Mouse (Mus musculus) embryonic facial prominence, embryonic 14.5 days (tissue): ENCODE results near the gene Rapsn. TPM values are rescaled to one million over a fixed set of nuclear protein-coding genes. Genes with fewer than 3 reads are reported as not detected.

ENCODE experiments used
- ATAC-seq: fragments of 200-750 bp; cut with Nextera tagmentation; 2 replicates; pipeline ENCODE4 v1.8.0; 2017; ENCODE audit warnings: low read depth, moderate number of reproducible peaks, moderate TSS enrichment
- DNase-seq: peaks from one replicate; pipeline ENCODE4 v3.0.0-alpha.2; 2015; ENCODE audit warnings: low spot score
- H3K27ac ChIP-seq: fragments of 300-500 bp; sonication (generic); replicated peaks from 2 replicates; pipeline ENCODE4 v1.5.1; 2014; ENCODE audit warnings: low read depth, mild to moderate bottlenecking, low read length, moderate library complexity
- H3K27me3 ChIP-seq: fragments of 300-500 bp; sonication (generic); replicated peaks from 2 replicates; pipeline ENCODE4 v1.6.1; 2014; ENCODE audit warnings: low read length; ENCODE audit not compliant: control insufficient read depth, insufficient read depth
- H3K36me3 ChIP-seq: fragments of 300-500 bp; sonication (generic); 2 replicates; pipeline ENCODE4 v1.6.1; 2014; ENCODE audit warnings: low read length, mixed read lengths; ENCODE audit not compliant: control insufficient read depth, insufficient read depth
- H3K4me1 ChIP-seq: fragments of 300-500 bp; sonication (generic); 2 replicates; pipeline ENCODE4 v1.6.1; 2014; ENCODE audit warnings: antibody characterized with exemption, low read length; ENCODE audit not compliant: control insufficient read depth, insufficient read depth
- H3K4me2 ChIP-seq: fragments of 300-500 bp; sonication (generic); 2 replicates; pipeline ENCODE4 v1.6.1; 2014; ENCODE audit warnings: low read depth, mild to moderate bottlenecking, low read length, moderate library complexity, mixed read lengths
- H3K4me3 ChIP-seq: fragments of 300-500 bp; sonication (generic); 2 replicates; pipeline ENCODE4 v1.5.1; 2014; ENCODE audit warnings: low read depth, mild to moderate bottlenecking, low read length
- H3K9ac ChIP-seq: fragments of 300-500 bp; sonication (generic); 2 replicates; pipeline ENCODE4 v1.6.1; 2014; ENCODE audit warnings: low read depth, mild to moderate bottlenecking, low read length, moderate library complexity, mixed read lengths
- H3K9me3 ChIP-seq: fragments of 300-500 bp; sonication (generic); 2 replicates; pipeline ENCODE4 v1.6.1; 2016; ENCODE audit warnings: low read length; ENCODE audit not compliant: control insufficient read depth
- WGBS: fragments of 180-500 bp; shearing (Covaris S2); extraction: QIAGEN DNeasy Blood & Tissue Kit; methylation state at CpG from one replicate; pipeline ENCODE4 v1.1.7; 2014; 5-methylcytosine and 5-hydroxymethylcytosine counted together
- polyA plus RNA-seq: library from polyadenylated mRNA; unstranded; fragments of >200 nt; fragmentation: Nextera tagmentation; extraction: Ambion mirVana; gene quantifications from 2 replicates; pipeline ENCODE4 v1.2.1, GENCODE M21; 2014

Rapsn gene
- polyA plus RNA-seq, 1 experiment from 2014 or later = 40.5 TPM

GRCm38 (mm10) chr2:91088987-91089386, 53.6 kb downstream of the Rapsn start:
- WGBS = 76% methylated on average over 9 of the region's 9 CpGs
- Histone ChIP-seq H3K4me1 (no peaks in the 10 kb centered on the region), H3K4me3 (no peak overlapping the region), H3K4me2 (no peak overlapping the region), H3K27ac (no peak overlapping the region), H3K36me3 (no peaks in the 10 kb centered on the region), H3K27me3 (no peaks in the 10 kb centered on the region), H3K9ac (no peak overlapping the region), H3K9me3 (no peaks in the 10 kb centered on the region)
- ATAC-seq (no peak), DNase-seq (no peak)

DNA sequence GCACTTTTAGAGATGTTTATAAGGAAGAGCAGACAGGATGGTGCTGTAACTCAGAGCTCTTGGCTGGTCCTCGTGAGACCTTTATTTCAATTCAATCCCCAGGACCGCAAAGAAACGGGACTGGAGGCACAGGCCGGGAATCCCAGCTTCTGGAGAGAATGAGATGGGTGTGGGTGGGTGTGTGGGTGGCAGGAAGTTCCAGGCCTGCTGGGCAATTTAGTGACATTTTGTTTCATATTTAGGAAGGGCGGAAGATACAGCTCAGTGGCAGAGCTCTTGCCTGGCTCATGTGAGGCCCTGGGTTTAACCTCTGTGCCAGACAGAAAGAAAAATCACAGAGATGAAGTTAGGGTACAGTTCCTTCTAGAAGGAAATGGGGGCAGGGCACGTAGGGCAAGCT, 54.8 kb downstream of the Rapsn start:
- 62% methylated on average over 6 of the region's 6 CpGs for WGBS
- Histone ChIP-seq H3K4me3 (no peak overlapping the region), H3K9me3 (no peaks in the 10 kb centered on the region), H3K4me1 (no peaks in the 10 kb centered on the region), H3K27ac (no peak overlapping the region), H3K4me2 (no peak overlapping the region), H3K27me3 (no peaks in the 10 kb centered on the region), H3K36me3 (no peaks in the 10 kb centered on the region), H3K9ac (no peak overlapping the region)
- DNase-seq = no peak
- ATAC-seq = no peak

- DNase-seq (no peak), ATAC-seq (no peak)
- Histone ChIP-seq H3K9ac (no peak overlapping the region), H3K36me3 (no peaks in the 10 kb centered on the region), H3K4me3 (no peak overlapping the region), H3K27me3 (no peaks in the 10 kb centered on the region), H3K27ac (no peak overlapping the region), H3K4me1 (no peaks in the 10 kb centered on the region), H3K9me3 (no peaks in the 10 kb centered on the region), H3K4me2 (no peak overlapping the region)
- WGBS = 66% methylated on average over 6 of the region's 6 CpGs
These were observed 55.4 kb downstream of the Rapsn start for GRCm38 (mm10) chr2:91090827-91091226.

Other genes with a start within 250 kb of the Rapsn start
- gene Mtch2, start 188.5 kb upstream of the Rapsn start, polyA plus RNA-seq = 207 and 210 TPM in 2 replicates
- 19.9 and 22.8 TPM in 2 replicates for gene C1qtnf4, start 149.8 kb upstream of the Rapsn start, polyA plus RNA-seq
- gene Kbtbd4, start 130.9 kb upstream of the Rapsn start, polyA plus RNA-seq = 25.8 and 31.0 TPM in 2 replicates
- 203 and 206 TPM in 2 replicates for gene Ndufs3, start 130.8 kb upstream of the Rapsn start, polyA plus RNA-seq
- 48.5 and 53.8 TPM in 2 replicates for gene Celf1, start 95.2 kb upstream of the Rapsn start, polyA plus RNA-seq
- 309 and 320 TPM in 2 replicates for gene Psmc3, start 18.4 kb downstream of the Rapsn start, polyA plus RNA-seq
- gene Slc39a13, start 34.8 kb downstream of the Rapsn start, polyA plus RNA-seq = 62.1 and 64.8 TPM in 2 replicates
- 10.2 and 10.6 TPM in 2 replicates for gene Spi1, start 46.8 kb downstream of the Rapsn start, polyA plus RNA-seq
- gene Mybpc3, start 82.5 kb downstream of the Rapsn start, polyA plus RNA-seq = 0.30 and 0.79 TPM in 2 replicates
- 7.9 and 8.6 TPM in 2 replicates for gene Madd, start 148.2 kb downstream of the Rapsn start, polyA plus RNA-seq
- gene Nr1h3, start 167.2 kb downstream of the Rapsn start, polyA plus RNA-seq = 1.5 and 2.7 TPM in 2 replicates
- 29.4 and 32.3 TPM in 2 replicates for gene Acp2, start 167.3 kb downstream of the Rapsn start, polyA plus RNA-seq
- gene Ddb2, start 201.4 kb downstream of the Rapsn start, polyA plus RNA-seq = 14.1 and 16.3 TPM in 2 replicates
- 59.9 and 64.3 TPM in 2 replicates for gene Pacsin3, start 220.3 kb downstream of the Rapsn start, polyA plus RNA-seq
- 68.1 and 79.3 TPM in 2 replicates for gene Arfgap2, start 229.4 kb downstream of the Rapsn start, polyA plus RNA-seq